Mouse (Mus musculus) pancreas, adult 10 weeks (tissue): ENCODE measurements around the gene Prdm16. TPM values are rescaled to one million over a fixed set of nuclear protein-coding genes. Genes with fewer than 3 reads are reported as not detected.

Source experiments
- polyA plus RNA-seq: library from polyadenylated mRNA; stranded (reverse); fragments of 350-450 nt; fragmentation: Illumina TruSeq; extraction: RNeasy Lipid Tissue Mini Kit (QIAGEN cat#74804); gene quantifications from one replicate; pipeline ENCODE4 v1.2.3, GENCODE M21; 2015; ENCODE audit warnings: low read depth, low replicate concordance; ENCODE audit not compliant: insufficient read depth

The Prdm16 gene
- polyA plus RNA-seq, result 2.3 TPM

DNA sequence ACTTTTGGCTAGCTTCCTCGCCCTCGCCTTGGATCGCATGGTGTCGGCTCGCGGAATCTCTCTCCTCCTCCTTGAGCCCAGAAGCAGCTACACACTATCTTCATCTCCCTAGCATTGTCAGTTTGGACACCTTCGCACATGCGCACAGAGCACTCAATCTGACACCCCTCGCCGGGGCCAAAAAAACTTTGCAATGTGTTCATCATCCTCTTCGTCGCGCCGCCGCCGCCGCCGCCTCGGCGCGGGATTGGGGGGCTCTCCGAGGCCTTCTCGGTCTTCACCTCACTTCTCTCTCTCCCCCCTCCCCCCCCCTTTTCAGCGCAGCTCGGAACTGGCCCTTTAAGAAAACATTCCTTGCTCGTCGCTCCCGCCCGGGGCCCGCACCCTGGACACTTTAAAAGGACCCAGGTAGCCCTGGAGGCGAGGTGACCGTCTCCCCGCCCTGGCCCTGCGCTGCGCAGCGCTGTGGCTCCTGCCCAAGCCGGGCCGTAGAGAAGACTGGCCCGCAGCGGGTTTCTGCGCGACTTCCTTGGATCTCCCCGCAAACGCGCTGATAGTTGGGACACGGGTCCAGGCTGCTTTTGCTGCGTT is at the start of gene Prdm16:
Prdm16 (minus strand) TSS at position 153 of the 591 bp plus-strand sequence.

GRCm38 (mm10) chr4:154667767-154668166 is 31.1 kb upstream of the Prdm16 start, which contains the start of gene Actrt2:
TSS of gene Actrt2 (minus strand) at chr4:154667867.

GRCm38 (mm10) chr4:154335761-154336160 is 300.9 kb downstream of the Prdm16 start, which contains the start of gene B230104I21Rik:
TSS of gene B230104I21Rik (plus strand) at chr4:154336127.

DNA sequence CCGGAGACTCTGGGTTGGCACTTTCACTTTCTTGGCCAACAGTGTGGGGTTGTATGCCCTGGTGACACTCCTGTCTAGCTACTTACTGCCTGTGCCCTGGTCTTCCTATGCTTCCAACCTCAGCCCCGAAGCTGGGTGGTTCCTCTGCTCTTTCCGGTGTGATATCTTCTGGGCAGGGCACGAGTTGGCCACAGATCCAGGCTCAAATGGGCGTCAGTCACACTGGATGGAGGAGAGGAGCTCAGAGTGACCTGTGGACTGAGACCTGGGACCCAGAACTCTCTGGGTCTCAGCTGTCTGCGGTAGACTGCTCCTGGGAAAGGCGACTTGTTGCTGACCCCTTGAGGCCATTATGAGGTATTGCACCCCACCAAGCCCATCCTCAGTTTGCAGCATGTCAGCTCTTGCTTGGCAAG is 335.2 kb downstream of the Prdm16 start, which contains the start of gene Arhgef16:
Arhgef16 (minus strand) TSS at position 211 of the 416 bp plus-strand sequence.

Other genes starting within 250 kb of the Prdm16 start
- not detected for gene Actrt2, start 31.0 kb upstream of the Prdm16 start, polyA plus RNA-seq
- gene Ttc34, start 200.6 kb upstream of the Prdm16 start, polyA plus RNA-seq, result not detected
- gene Mmel1, start 232.7 kb upstream of the Prdm16 start, polyA plus RNA-seq, result not detected